Mouse (Mus musculus) E14TG2a.4 (cell line): Measurements from ENCODE around the gene Plcd3.

Experiments used
- CTCF ChIP-seq: conservative IDR thresholded peaks from 2 replicates; pipeline ENCODE4 v1.5.1; 2014; ENCODE audit warnings: low read length
- NANOG ChIP-seq: IDR thresholded peaks from 2 replicates; pipeline ENCODE4 v1.6.1; 2014; ENCODE audit warnings: borderline replicate concordance, low read length, mixed read lengths
- POU5F1 ChIP-seq: IDR thresholded peaks from 2 replicates; pipeline ENCODE4 v1.6.1; 2014; ENCODE audit warnings: low read length, borderline replicate concordance

- no peak for TF ChIP-seq CTCF
- no peak for TF ChIP-seq POU5F1
- TF ChIP-seq NANOG: no peak
These were observed 1.1 kb downstream of the Plcd3 start for GRCm38 (mm10) chr11:103100361-103100760.
